Mouse (Mus musculus): ENCODE results near the gene Abraxas1.

Gene Abraxas1

DNA sequence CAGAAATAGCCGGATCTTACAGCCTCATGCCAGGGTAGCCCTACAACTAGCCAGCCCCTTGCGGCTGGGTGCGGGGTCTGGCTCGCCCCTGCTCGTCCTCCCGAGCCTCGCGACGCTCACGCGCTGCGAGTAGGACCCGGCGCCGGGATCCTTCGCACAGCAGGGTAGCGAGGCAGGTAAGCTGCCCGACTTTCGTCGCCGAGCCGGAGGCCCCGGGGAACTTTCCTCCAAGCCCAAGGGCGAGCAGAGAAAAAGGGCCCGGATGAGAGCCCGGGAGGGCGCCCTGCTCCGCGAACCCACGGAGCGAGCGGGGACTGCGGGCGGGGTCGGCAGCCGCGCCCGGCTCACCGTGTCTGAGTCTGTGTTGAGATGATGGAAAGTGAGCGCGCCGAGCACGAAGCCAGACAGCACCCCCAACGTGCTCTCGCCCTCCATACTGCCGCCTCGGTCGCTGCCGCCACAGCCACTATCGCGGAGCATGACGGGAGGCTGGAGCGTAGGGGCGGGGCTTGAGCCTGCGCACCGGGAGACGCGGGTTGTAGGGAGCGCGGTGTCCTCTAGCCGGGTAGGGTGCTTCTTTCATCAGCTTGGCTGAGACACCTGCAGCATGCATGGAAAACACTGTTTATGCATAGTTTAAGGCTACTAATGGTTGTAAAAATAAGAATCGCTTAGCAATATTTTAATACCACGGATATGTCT lies at the start of gene Abraxas1:
TSS of gene Abraxas1 (minus strand) at position 483 of the 702 bp plus-strand sequence.
- peak; percentile 89 to 93 for DNase-seq (ENCODE audit: low spot score in 2 of 2)

DNA sequence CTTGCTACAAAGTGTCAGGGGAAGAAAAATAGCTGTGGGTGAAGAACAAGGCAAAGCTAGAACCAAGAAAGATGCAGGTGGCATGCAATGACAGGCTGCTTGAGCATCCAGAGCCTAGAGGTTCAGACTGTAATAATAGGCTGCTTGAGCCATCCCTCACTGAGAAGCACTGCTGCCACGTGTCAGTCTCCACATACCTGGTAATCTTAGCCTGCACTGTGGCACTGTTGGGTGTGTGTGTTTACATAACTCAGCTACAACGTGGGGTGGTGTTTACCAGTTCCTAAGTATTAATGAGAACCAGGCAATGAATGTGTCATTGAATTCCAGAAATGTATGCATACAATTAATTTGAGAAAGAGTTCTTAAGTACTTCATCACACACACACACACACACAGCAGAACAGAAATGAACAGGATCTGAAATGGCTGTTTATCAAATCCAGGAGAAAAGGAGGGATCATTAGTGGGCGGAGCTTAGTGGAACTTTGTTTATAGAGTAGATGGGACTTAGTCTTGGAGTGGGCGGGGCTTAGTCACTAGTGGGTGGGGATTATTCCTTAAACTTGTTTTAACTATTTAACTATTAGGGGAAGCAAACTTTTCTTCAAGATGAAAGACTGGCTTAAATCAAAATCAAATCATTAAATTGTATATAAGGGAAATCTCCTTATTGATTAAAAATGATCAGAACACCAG lies 48.6 kb upstream of the Abraxas1 start:
- DNase-seq (ENCODE audit: low spot score in 2 of 2): no peak

DNA sequence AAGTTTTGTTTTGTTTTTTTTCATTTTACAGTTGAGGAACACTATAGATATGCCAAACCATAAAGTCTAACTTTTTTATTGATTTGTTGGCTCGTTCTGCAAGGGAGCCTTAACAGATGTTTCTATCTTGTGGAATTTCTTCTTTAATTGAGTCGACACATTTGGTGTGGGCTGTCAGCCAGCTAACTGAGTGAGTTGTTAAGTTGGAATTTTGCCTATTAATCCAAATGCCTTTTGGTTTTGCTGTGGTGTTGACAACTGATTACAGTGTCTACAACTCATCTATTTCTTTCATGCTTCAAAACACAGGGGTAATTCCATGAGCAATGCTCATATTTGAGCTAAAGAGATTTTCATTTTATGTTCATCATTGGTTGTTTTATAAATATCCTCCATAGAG lies 45.4 kb upstream of the Abraxas1 start:
- no peak for DNase-seq (ENCODE audit: low spot score in 2 of 2)

DNA sequence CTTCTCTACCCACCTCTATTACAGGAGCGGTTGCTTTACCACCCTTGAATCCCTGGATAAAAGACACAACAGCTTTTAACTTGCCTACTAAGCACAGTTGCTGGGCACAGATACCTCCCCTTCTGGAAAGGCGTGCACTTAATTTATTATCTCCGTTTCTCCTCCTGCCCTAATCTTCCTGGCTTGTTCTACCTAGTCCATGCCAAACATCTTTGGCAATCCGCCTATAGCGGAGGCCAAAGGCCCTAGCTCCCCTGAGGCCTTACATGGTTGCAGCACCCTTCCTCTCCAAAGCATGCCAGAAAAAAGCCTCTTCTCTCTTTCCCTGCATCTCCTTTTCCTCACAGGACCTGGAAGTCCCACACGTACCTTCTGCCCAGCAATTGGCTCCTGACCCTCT lies 43.7 kb upstream of the Abraxas1 start:
- no peak for DNase-seq (ENCODE audit: low spot score in 2 of 2)

DNA sequence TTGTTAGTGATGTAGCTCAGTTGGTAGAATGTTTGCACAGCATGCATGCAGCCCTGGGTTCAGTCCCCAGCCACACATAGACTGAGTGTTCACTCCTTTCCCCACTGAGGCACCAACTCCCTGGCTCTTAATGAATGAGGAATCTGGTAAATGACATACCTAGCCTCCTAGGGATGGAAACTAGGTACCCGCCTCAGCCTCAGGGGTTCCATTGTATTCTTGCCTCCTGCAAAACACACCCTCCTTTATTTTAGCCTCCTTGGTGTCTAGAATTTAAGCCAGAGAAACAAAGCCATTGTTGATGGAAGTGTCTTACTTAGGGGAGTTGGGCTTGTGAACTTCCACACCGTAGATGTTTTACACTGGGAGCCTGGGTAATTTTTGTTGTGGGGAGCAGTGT lies 42.3 kb upstream of the Abraxas1 start:
- no peak for DNase-seq (ENCODE audit: low spot score in 2 of 2)

DNA sequence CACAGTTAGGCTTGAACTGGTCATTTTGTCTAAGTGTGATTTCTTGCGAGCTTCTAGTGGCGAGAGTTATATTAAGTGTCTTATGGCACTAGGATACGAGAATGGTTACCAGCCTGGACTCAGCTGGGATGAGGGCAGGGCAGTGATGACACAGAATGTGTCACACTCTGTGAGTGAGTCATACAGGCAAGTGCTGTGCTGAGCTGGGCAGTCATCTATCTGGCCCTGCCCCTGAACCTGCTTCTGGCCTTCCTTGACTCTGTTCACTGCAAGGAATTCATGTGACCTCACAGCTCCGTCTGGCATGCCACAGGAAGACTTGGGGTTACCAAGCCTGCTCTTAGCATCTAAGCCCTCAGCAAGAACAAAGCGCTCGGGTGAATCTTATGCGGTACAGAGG lies 41.0 kb upstream of the Abraxas1 start:
- no peak for DNase-seq (ENCODE audit: low spot score in 2 of 2)

DNA sequence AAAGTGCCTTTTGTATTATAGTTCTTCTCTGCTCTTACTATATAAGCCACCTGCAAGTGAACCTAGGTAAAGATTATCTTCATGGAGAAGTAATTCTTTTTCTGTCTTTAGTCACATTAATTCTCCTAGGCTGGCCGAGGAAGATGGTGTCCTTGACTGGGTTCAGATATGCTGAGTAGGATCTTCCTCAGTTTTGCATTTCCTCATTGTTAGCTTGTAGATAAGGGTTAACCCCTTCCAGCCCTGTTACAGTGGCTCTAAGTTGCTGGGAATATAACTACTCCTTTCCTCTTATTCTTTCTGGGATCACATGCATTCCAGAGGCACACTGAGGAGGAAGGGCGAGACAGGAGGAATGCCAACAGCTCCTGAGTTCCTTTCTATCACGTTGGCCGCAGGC lies 40.4 kb upstream of the Abraxas1 start:
- DNase-seq (ENCODE audit: low spot score in 2 of 2): no peak

DNA sequence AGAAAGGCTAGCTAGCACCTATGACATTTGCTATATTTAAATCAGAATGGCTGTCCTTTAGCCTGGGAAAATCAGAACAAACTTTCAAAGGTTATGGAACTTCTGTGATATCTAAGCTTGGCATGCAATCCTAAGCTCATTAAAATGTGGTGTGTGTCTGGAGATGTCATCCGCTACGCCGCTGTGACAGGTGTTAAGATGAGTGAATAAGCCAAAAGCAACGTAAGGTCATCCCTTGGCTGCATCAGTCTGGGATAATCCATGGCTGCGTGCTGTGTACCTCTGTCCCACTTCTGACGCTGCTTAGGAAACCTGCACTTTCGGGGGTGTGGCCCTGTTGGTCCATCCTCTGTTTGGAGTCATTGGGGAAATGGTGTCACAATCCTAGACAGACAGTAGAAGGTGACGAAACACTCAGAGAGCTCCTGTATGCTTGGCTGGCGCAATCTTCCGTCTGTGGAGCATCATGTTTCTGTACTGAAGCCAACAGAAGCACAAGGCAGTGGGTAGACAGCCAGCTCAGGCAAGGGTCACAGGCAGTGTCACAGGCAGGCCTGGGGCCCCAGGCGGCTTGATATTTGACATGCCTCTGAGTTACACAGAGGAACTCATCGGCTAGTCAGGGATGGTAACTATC lies 39.8 kb upstream of the Abraxas1 start:
- DNase-seq (ENCODE audit: low spot score in 2 of 2): peak in 1 of 2 experiments; percentile 25

DNA sequence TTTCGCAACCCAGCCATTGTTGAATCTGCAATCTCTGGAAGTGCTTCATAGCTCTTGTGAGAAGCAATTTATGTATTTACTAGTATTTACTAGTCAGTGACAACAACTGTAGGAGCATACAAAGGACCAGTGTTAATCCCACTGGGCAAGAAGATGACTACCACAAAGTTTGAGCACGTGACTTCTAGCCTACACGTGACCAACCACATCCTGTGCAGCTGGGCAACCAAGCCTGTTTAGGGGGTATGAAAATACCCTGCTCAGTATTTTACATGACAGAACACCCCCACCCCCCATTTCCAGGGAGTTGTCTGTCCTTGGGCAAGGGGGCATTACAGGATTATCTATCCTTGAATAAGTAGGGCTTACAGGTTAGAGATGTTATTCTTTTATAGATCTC lies 35.8 kb upstream of the Abraxas1 start:
- DNase-seq (ENCODE audit: low spot score in 2 of 2): peak; percentile 36 to 65

DNA sequence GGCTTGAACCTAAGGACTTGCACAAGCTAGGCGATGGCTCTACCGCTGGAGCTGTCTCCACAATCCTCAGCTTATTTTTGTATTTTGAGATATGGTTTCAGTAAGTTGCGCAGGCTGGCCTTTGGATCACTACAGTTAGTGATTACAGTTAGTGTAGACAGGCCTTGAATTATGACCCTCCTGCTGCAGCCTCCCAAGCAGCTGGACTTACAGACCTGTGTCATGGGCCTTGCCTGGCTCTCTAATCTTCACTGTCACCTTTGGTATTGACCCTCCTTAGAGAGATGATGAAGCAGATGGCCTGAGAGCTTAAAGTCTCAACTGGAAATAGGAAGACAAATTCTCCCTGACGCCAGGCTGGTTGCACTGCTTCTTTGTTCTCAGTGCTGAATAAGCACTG lies 33.2 kb upstream of the Abraxas1 start:
- DNase-seq (ENCODE audit: low spot score in 2 of 2): no peak

DNA sequence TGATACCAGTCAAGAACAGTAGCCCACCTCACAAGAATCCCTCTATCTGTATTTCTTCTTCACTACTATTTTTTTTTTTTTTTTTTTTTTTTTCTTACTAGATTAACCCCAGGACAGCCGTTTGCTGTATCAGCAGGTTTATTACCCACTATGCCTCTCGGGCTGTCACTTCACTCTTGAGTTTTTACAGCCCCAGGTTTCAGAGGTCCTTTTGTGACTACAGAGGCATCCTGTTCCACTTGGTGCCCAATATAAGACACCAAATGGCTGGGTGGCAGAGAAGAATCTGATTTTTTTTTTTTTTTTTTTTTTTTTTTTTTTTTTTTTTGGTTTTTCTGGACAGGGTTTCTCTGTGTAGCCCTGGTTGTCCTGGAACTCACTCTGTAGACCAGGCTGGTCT lies 26.4 kb upstream of the Abraxas1 start:
- DNase-seq (ENCODE audit: low spot score in 2 of 2): no peak

DNA sequence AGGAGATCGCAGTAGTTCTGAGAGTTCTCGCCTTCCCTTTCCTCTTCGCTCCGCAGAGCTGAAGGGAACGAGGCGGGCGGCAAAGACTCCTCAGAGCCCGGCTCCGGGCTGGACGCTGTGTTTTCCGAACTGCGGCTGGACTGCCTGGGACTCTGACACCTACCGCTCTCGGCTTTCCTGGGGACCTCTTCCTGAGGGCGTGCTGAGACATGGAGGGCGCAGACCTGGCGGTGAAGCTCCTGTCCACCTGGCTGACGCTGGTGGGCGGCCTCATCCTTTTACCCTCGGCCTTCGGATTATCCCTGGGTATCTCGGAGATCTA lies 25.8 kb upstream of the Abraxas1 start:
- DNase-seq (ENCODE audit: low spot score in 2 of 2): no peak

DNA sequence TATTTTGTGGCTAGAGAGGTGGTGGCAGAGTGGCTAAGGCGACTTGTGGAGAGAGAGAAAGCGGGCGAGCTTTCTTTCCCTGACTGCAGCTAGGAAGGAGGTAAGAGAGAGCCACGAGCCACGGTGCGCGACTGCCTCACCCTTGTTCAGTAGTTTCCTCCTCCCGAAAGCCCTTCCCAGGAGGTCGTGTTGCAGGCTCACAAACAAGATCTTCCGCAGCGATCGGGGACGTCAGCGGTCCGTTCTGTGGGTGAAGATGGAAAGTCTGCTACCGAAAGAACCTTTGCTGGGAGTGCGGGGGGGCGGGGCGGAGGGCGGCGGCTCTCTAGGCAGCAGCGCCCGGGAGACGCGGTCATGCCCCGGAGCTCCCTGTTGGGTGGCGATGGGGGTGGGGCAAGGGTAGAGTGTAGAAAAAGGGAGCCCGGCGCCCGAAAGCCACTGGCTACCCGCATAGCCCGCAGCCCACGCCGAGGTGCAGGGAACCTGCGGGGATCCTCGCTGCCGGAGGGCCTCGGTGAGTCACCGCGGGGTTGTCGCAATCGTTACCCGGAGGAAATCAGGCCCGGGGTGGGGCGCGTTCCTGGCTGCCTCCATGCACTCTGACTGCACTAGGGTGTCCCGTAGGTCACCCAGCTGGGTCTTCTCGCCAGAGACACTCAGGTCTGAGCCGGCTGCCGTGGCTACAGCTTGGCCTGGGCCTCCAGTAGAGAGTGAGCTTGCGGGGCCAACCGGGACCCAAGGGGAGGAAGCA lies 25.3 kb upstream of the Abraxas1 start:
- DNase-seq (ENCODE audit: low spot score in 2 of 2): peak; percentile 47 to 80

DNA sequence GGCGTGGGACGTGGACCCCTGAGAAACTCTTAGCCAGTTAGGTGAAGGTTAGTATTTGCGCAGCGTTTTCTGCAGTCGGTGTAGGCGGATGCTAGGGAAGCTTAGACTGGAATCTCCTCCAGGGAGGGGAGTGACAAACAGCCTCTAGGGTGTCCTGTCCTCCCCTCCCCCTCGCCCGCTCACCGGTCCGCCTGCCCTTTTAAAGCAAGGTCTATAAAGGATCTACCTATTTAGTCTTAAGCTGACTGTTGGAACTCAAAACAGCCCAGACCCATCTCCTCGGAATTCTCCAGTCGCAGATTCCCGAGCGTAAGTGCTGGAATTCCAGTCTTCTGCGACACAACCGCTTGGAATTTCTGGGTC lies 24.7 kb upstream of the Abraxas1 start, which contains the start of gene Gpat3:
TSS of gene Gpat3 (plus strand) at position 229 of the 363 bp plus-strand sequence.
- DNase-seq (ENCODE audit: low spot score in 2 of 2): no peak

DNA sequence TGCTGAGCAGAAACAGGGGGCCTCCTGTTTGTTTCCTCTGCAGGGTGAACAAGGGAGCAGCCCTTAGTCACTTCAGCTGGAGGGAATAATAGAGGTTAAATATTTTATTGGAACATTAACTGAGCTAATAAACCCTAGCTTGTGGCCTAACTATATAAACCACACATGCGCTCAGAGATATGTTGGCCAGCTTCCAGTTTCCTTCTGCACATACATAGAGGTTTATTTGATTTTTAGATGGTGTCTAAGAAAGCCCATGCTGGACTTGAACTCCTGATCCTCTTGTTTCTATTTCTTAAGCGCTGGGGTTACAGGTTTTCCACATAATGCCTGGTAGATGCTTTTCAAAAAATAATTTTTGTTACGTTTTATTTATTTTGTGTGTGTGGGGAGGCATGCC lies 23.7 kb upstream of the Abraxas1 start:
- no peak for DNase-seq (ENCODE audit: low spot score in 2 of 2)

DNA sequence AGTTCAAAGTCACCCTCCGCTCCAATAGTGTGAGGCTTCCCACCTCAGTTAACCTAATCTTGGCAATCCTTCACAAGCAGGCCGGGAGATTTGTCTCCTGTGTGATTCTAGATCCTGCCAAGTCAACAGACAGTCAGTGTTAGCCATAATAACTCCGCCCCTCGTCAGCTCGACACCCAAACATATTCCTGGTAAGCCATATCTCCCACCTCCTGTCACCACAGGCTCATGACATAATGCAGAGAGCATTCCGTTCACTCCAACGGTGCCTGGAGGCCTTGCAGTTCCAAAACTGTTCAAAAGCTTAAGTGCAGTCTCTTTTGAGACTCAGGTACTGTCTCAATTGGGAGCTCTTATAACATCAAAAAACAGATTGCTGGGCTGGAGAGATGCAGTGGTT lies 17.1 kb upstream of the Abraxas1 start:
- DNase-seq (ENCODE audit: low spot score in 2 of 2): no peak

DNA sequence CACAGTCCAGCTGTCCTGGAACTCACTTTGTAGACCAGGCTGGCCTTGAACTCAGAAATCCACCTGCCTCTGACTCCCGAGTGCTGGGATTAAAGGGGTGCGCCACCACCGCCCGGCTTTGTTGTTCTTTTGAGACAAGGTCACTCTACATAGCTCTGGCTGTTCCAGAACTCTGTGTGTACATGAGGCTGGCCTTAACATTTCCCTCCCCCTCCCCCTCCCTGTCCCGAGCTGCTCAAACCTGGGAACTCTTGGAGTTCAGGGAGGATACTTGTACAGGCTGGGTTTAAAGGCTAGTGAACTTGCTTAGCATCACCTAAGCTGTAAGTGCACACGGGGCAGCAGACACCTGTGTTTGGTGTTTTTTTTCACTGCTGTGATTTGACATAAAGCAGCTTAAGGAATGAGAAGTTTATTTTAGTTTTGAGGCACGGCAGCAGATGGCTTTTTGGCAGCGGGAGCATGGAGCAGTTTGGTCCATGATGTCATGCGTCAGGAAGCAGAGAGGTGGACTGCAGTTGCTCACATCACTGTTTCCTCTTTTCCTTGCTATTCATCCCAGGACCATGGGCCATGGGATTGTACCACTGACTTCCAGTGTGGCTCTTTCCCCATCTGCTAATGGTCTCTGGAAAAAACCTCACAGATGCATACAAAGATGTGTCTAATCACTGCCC lies 15.2 kb upstream of the Abraxas1 start:
- no peak for DNase-seq (ENCODE audit: low spot score in 2 of 2)

DNA sequence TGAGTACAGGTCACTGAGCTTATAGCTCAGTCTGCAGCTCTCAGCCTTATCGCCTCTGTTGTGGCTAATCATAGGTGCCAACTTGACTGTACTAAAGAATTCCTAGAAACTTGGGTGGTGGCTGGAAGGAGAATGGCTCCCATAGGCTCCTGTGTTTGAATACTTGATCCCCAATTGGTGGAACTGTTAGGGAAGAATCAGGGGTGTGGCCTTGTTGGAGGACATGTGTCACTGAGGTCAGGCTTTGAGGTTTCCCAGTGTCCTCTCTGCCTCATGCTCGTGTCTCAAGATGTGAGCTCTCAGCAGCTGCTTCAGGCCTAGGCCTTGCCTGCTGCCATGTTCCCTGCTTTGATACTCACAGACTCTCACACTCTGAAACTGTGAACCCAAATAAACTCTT lies 13.1 kb upstream of the Abraxas1 start:
- DNase-seq (ENCODE audit: low spot score in 2 of 2): no peak

DNA sequence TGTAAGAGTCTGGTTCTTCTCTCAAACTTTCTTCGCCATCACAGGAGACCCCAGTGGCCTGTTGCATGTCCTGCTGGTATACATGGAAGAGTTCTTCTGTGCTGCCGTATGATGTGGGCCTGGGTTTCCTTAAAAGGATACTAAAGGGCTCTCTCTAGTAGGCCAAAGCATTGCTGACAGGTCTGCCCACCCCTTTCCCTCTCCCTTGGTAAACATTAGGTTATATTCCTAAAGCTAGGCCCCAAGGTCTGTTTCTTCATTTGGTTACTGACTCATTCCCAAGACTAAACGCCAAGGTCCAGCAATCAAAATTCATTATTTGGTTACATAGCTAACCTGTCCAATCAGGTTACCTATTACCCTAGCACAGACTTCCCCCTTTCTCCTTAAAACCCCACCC lies 11.9 kb upstream of the Abraxas1 start:
- DNase-seq (ENCODE audit: low spot score in 2 of 2): no peak

DNA sequence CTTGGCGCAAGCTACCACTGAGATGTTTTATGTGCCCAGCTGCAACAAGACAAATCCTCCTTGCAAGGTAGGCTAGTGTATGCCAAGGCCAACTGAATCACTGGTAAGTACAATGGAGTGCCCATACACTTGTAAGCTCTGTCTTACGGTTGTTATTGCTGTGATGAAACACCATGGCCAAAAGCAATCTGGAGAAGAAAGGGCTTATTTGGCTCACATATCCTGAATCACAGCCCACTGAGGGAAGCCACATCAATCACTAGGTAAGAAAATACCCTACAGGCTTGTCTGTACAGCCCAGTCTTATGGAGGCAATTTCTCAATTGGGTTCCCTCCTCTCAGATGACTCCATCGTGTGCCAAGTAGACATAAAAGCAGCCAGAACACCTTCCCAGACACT lies 7.9 kb upstream of the Abraxas1 start:
- no peak for DNase-seq (ENCODE audit: low spot score in 2 of 2)

DNA sequence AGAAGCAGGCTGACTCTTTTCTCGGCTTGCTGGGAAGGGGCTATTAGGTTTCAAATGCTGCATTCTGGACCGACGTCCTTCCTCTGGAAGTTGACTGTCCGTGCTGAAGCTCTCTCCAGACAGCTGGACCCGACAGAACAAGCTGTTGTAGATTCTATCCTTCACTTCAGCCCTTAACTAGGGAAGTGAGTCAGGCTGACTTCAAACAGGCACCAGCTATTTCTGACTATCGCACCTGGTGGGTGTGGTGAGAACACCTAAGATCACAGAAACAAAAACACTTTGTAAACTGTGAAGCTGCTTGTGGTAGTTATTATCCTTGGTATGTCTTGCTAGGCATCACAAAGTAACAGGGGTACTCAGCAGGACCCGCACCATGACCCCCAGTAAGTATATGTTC lies 5.8 kb upstream of the Abraxas1 start:
- DNase-seq (ENCODE audit: low spot score in 2 of 2): no peak

DNA sequence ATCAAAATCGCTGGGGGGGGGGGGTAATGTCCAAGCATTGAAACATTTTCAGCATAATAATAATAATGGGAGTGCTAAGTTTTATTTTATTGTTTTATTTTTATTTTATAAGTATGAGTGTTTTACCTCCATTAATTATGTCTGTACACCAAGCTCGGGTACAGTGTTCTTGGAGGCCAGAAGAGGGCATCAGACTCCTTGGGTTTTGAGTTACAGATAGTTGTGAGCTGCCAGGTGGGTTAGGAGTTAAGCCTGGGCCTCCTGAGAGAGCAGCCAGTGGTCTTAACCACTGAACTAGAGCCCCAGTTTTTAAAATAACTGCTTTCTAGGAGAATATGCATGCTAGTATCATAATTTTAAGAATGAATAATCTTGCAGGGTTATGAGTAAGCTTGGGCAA lies 5.2 kb upstream of the Abraxas1 start:
- no peak for DNase-seq (ENCODE audit: low spot score in 2 of 2)
